Mouse (Mus musculus) MEL (cell line): ENCODE results near the gene Tnik.

Source experiments
- CTCF ChIP-seq, 3 experiments: IDR thresholded peaks in 2 of 3; conservative IDR thresholded peaks in 1 of 3; 2 replicates each; pipeline ENCODE4 v1.5.1; 2011 to 2012; ENCODE audit warnings: low read length in 3 of 3, low read depth in 2 of 3, mild to moderate bottlenecking in 2 of 3, improper control_type of control experiment in 1 of 3, inconsistent platforms in 1 of 3, mixed read lengths in 1 of 3, moderate library complexity in 1 of 3; ENCODE audit not compliant: control insufficient read depth in 1 of 3, insufficient read depth in 1 of 3, poor library complexity in 1 of 3, severe bottlenecking in 1 of 3
- NELFE ChIP-seq: IDR thresholded peaks from 2 replicates; pipeline ENCODE4 v1.6.1; 2011; ENCODE audit warnings: low read depth, low read length, improper control_type of control experiment
- RCOR1 ChIP-seq: IDR thresholded peaks from 2 replicates; pipeline ENCODE4 v1.6.1; 2012; ENCODE audit warnings: low read depth, mild to moderate bottlenecking, inconsistent platforms, low read length, improper control_type of control experiment
- ZKSCAN1 ChIP-seq: IDR thresholded peaks from 2 replicates; pipeline ENCODE4 v1.6.1; 2012; ENCODE audit warnings: low read depth, mild to moderate bottlenecking, inconsistent platforms, low read length, improper control_type of control experiment, moderate library complexity

DNA sequence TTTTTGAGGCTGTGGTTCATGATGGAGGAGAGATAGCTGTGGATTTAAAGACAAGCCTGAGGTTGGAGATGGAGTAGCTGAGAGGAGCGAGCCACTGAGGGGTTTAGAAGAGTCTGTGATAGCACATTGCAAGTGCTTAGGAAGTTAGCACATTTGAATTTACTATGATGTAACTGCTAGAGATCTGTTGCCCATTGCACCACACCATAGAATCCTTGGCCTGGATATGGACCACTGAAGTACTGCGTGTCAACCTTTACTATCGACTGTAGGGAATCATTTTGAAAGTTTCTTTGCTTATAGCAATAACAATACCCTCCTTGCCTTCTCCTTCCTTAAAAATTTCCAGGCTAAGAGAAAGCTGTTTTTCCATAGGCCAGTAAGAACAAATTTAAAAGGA, 80.2 kb downstream of the Tnik start:
- no peak for TF ChIP-seq NELFE
- TF ChIP-seq RCOR1: no peak
- TF ChIP-seq CTCF (IDR thresholded peaks at IDR 0.05 in 2 of 3, conservative IDR thresholded peaks at IDR 0.05 in 1 of 3; ENCODE audit: control insufficient read depth in 1 of 3, insufficient read depth in 1 of 3, low read depth in 2 of 3, low read length in 3 of 3, poor library complexity in 1 of 3, severe bottlenecking in 1 of 3): no peak
- TF ChIP-seq ZKSCAN1: no peak
